Mouse (Mus musculus) frontal cortex, postnatal 25 days (tissue): ENCODE data around the gene Klf3.
"Not testable (repeated sequence)": the region's sequence is repeated elsewhere in the genome, so short reads cannot be mapped to it uniquely, and the experiment has no call there.

ENCODE experiments used
- DNase-seq, 2 experiments: peaks; one replicate each; pipeline ENCODE4 v3.0.0; 2022; ENCODE audit warnings: low spot score in 2 of 2

The Klf3 gene

GRCm38 (mm10) chr5:64878526-64878925 lies 75.3 kb downstream of the Klf3 start:
- no peak for DNase-seq

GRCm38 (mm10) chr5:64879241-64879640 lies 76.1 kb downstream of the Klf3 start:
- DNase-seq = no peak

GRCm38 (mm10) chr5:64881559-64881958 lies 78.4 kb downstream of the Klf3 start:
- DNase-seq = not testable (repeated sequence)

GRCm38 (mm10) chr5:64881976-64882375 lies 78.8 kb downstream of the Klf3 start:
- DNase-seq = not testable (repeated sequence)
